Mouse (Mus musculus) inflammation-experienced regulatory T-cells, adult 16 weeks (primary cell): ENCODE results near the gene Slc30a9. TPM values are rescaled to one million over a fixed set of nuclear protein-coding genes. Genes with fewer than 3 reads are reported as not detected.

Experiments used
- polyA plus RNA-seq: library from polyadenylated mRNA; unstranded; fragments of 100-300 nt; shearing (Covaris generic); gene quantifications from one replicate; pipeline ENCODE4 v1.2.1, GENCODE M21; 2017

Gene Slc30a9
- polyA plus RNA-seq: 13.8 TPM

GRCm38 (mm10) chr5:67306698-67307521 lies at the start of gene Slc30a9:
Slc30a9 (plus strand) TSS chr5:67306955.

DNA sequence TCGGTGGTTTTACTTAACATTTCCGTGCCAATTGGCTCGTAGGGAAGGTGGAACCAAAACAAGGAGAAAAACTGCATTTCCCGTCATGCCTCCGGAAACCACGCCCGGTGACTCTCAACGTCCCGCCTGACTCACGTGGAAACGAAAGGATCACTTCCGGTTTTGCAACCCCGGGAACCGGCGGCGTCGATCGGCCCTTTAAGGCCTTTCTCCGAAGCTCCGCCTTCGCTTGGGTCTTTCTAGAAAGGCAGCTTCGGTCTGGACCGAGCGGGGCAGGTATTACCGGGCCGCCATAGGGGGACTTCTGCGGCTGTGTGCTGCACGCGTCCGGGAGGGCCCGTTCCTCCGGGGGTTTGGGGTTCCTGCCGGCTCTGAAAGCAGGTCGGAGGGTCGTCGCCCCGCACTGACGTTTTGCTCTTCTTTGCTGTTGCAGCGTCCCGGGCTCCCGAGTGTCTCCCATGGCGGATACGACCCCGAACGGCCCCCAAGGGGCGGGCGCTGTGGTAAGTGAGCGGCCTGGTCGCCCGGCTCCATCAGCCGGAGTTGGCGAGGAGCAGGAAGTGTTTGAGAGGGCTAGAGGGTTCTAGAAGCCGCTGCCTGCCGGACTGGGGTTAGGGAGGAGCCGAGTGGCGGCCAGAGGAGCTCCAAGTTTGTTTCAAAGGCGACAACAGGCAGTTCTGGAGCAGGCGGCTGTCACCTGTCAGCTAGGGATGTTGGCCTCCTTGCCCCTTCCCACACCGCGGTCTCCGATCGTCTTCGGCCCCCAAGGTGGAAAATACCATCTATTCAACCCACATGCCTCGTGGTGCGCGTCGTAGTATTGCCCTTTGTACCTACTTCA lies 46.0 kb upstream of the Slc30a9 start, which contains the start of gene Tmem33:
TSS of gene Tmem33 (plus strand) at position 35 of the 841 bp plus-strand sequence.

Other genes starting within 250 kb of the Slc30a9 start
- not detected for gene Phox2b, start 207.7 kb upstream of the Slc30a9 start, polyA plus RNA-seq
- 111 TPM for gene Tmem33, start 46.4 kb upstream of the Slc30a9 start, polyA plus RNA-seq
- 0.13 TPM for gene Bend4, start 121.4 kb downstream of the Slc30a9 start, polyA plus RNA-seq